Mouse (Mus musculus) erythroblast, embryonic 14.5 days (primary cell): ENCODE measurements around the gene Dip2b. TPM values are rescaled to one million over a fixed set of nuclear protein-coding genes. Genes with fewer than 3 reads are reported as not detected.

Experiments
- H3K27me3 ChIP-seq: 2 replicates; pipeline ENCODE4 v1.6.1; 2012; ENCODE audit warnings: inconsistent platforms; ENCODE audit not compliant: control insufficient read depth
- H3K36me3 ChIP-seq: 2 replicates; pipeline ENCODE4 v1.6.1; 2012; ENCODE audit warnings: mild to moderate bottlenecking, inconsistent platforms; ENCODE audit not compliant: control insufficient read depth
- H3K4me1 ChIP-seq: 2 replicates; pipeline ENCODE4 v1.6.1; 2012; ENCODE audit warnings: inconsistent platforms; ENCODE audit not compliant: control insufficient read depth
- H3K4me3 ChIP-seq: replicated peaks from 2 replicates; pipeline ENCODE3; 2012; ENCODE audit warnings: moderate library complexity, mild to moderate bottlenecking, inconsistent platforms
- H3K9me3 ChIP-seq: 2 replicates; pipeline ENCODE4 v1.6.1; 2012; ENCODE audit warnings: low read length, inconsistent platforms, mixed read lengths; ENCODE audit not compliant: control insufficient read depth
- GATA1 ChIP-seq: IDR thresholded peaks from 2 replicates; pipeline ENCODE4 v1.6.1; 2012; ENCODE audit warnings: low read length, inconsistent platforms, mixed read lengths
- TAL1 ChIP-seq: IDR thresholded peaks from 3 replicates; pipeline ENCODE4 v1.6.1; 2012; ENCODE audit warnings: low read length, inconsistent platforms, mixed read lengths
- polyA plus RNA-seq: library from polyadenylated mRNA; stranded (reverse); fragments of >175 nt; gene quantifications from 2 replicates; pipeline ENCODE4 v1.2.3, GENCODE M21; 2012

Dip2b gene
- polyA plus RNA-seq, 1 experiment, result 0.03 TPM

DNA sequence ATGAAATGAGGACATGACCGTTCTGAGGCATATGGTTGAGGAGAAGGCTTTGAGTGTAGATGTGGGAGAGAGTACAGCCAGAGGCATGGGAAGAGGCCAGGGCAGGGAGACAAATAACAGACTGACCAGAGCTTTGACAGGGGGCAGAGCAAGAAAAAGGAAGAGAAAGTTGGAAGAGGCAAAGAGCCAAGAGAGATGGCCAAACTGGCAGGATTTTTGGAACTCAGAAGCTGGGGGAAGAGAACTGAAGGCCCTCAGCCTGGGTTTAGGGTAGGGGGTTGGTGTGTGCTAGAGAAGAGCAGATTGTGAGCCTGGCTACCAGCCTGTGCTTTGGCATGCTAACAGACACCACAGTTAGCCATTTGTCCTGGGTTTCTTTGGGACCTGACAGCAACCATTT, 187.4 kb downstream of the Dip2b start:
- Histone ChIP-seq H3K27me3 (no peaks in the 10 kb centered on the region), H3K4me3 (peak overlapping the region; percentile 95), H3K36me3 (peaks cover 34% of the 10 kb centered on the region), H3K4me1 (peaks cover 48% of the 10 kb centered on the region), H3K9me3 (peaks cover 6% of the 10 kb centered on the region; the same call in 1 of the 2 replicates)
- TF ChIP-seq GATA1 (no peak), TAL1 (no peak)

- H3K4me1 ChIP-seq, result peaks cover 60% of the 10 kb centered on the region
These were observed 188.7 kb downstream of the Dip2b start for GRCm38 (mm10) chr15:100227031-100227662.

DNA sequence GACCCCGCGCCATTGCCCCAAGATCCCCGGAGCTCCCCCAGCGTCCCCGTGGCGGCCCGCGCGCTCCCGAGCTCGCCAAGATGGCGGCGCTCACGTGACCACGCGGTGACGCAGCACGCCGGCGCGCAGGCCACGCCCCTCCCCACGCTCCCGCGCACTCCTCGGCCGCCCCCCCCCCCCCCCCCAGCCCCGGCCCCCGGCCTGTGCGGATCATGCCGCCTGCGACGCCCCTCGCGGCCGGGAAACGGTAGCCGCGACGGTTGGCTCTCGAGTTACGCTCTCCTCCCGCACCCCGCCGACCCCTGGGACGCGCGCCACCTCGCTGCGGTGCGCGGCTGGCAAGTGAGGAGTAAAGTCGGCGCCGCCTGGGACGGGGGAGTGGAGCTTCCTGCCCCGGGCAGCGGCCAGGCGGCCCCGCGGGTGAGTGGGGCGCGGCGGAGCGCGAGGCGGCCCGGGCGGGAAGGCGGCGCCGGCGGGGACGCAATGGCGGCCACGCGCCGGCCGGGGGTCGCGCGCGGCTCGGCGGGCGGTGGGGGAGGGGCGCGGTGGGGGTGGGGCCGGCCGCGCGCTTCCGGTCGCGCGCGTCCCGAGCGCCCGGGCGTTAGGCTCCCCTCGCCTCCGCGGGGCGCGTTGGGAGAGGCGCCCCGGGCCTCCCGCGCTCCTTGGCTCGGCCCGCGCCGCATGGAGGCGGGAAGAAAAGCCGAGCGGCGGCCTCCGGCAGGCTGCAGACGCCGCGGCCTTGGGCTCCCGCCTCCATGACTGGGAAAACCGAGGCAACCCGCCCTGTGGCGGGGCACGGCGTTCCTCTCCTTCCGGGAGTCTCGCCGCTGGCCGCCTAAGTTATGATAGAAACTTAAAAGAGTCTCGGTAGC, 189.4 kb downstream of the Dip2b start, which contains the start of gene Atf1:
Gene Atf1 (plus strand): TSS at position 157 of the 872 bp plus-strand sequence.
- TF ChIP-seq GATA1 (no peak), TAL1 (no peak)
- Histone ChIP-seq H3K4me1 (peaks cover 65% of the 10 kb centered on the region), H3K27me3 (no peaks in the 10 kb centered on the region), H3K9me3 (peaks cover 4% of the 10 kb centered on the region; the same call in 1 of the 2 replicates), H3K4me3 (peak within 1 kb of the TSS; percentile 95), H3K36me3 (peaks cover 48% of the 10 kb centered on the region)

More at GRCm38 (mm10) chr15:100227031-100227662, 188.7 kb downstream of the Dip2b start:
- peaks cover 41% of the 10 kb centered on the region for H3K36me3 ChIP-seq
- peaks cover 6% of the 10 kb centered on the region; the same call in 1 of the 2 replicates for H3K9me3 ChIP-seq
- H3K27me3 ChIP-seq, result no peaks in the 10 kb centered on the region
- H3K4me3 ChIP-seq, result peak overlapping the region; percentile 95
- no peak for TF ChIP-seq TAL1
- TF ChIP-seq GATA1, result peak; percentile 54

DNA sequence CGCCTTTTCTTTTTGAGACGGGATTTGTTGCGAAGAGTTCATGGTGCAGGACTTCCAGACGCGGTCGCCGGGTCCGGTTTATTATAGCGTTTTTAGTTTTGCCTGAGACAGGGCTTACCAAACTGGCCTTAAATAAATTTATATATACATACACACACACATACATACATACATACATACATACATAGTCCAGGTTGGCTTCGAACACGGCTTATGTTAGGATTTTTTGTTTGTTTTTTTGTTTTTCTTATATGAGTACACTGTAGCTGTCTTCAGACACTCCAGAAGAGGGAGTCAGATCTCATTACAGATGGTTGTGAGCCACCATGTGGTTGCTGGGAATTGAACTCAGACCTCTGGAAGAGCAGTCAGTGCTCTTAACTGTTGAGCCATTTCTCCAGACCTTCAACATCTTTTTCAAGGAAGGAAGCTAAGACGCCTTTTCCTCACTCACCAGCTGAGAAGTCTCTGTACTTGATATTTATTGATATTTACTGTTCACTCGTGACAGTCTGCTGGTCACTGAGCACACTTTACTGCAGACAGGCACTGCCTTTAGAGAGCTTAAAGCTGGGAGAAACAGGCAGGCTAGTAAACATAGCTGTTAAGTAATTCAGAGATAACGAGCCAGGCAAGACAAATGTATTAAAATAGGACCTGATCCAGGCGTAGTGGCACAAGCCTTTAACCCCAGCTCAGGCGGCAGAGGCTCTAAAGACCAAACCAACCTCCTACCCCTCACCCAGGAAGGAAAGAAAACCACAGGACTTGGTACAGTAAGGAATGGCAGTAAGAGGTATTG, 190.3 kb downstream of the Dip2b start:
- Histone ChIP-seq H3K4me1 (peaks cover 71% of the 10 kb centered on the region), H3K36me3 (peaks cover 57% of the 10 kb centered on the region), H3K27me3 (no peaks in the 10 kb centered on the region), H3K9me3 (no peaks in the 10 kb centered on the region), H3K4me3 (peak overlapping the region; percentile 95)
- TF ChIP-seq TAL1 (no peak), GATA1 (no peak)

DNA sequence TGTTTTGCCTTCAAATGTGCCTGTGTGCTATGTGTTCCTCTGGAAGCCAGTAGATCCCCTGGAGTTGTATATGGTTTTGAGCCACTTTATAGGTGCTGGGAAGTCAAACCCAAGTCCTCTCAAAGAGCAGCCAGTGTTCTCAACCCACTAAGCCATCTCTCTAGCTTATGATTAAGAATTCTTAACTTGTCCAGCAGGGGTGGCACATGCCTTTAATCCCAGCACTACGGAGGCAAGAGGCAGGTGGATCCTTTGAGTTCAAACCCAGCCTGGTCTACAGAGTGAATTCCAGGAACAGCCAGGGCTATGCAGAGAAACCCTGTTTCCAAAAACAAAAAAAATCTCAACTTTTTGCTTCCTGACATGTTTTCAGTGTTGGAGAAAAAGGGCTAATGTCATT, 192.2 kb downstream of the Dip2b start:
- TF ChIP-seq GATA1 (no peak), TAL1 (no peak)
- Histone ChIP-seq H3K4me3 (no peak overlapping the region), H3K27me3 (no peaks in the 10 kb centered on the region), H3K36me3 (peaks cover 65% of the 10 kb centered on the region), H3K9me3 (peaks cover 4% of the 10 kb centered on the region; the same call in 1 of the 2 replicates), H3K4me1 (peaks cover 77% of the 10 kb centered on the region)

GRCm38 (mm10) chr15:100231616-100232525, 193.4 kb downstream of the Dip2b start:
- H3K4me1 ChIP-seq, result peaks cover 71% of the 10 kb centered on the region
- no peak overlapping the region for H3K4me3 ChIP-seq

DNA sequence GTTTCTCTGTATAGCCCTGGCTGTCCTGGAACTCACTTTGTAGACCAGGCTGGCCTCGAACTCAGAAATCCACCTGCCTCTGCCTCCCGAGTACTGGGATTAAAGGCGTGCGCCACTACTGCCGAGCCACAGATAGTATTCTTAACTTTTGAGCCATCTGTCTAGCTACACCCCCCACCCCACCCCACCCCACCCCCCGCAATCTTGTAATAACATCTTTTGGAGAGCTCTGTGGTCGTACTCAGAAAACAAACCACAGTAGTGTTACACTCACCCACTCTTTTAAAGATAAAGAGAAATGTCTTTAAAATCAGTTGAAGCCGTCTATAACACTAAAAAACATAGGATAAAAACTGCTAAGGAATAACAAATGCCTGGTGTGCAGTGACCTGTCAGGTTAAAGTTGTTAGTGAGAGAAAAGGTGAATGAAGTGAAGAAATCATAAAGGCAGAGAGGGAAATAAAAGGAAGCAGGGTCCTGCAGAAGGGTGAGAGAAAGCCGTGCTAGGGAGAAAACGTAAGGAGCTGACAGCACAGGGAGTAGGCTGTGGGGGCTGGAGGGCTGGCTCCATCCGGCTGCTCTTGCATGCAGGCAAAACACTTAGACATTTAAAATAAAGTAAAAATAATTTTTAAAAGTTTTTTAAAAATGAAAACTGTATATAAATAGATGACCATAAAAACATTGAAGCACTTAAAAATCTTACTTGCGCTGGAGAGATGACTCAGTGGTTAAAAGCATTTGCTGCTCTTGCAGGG, 196.9 kb downstream of the Dip2b start:
- H3K9me3 ChIP-seq, result peaks cover 4% of the 10 kb centered on the region; the same call in 1 of the 2 replicates
- no peaks in the 10 kb centered on the region for H3K27me3 ChIP-seq

More at GRCm38 (mm10) chr15:100231616-100232525, 193.4 kb downstream of the Dip2b start:
- H3K27me3 ChIP-seq, result no peaks in the 10 kb centered on the region
- peaks cover 4% of the 10 kb centered on the region; the same call in 1 of the 2 replicates for H3K9me3 ChIP-seq
- peaks cover 72% of the 10 kb centered on the region for H3K36me3 ChIP-seq
- TF ChIP-seq GATA1 (no peak), TAL1 (no peak)

More for the DNA sequence above, 196.9 kb downstream of the Dip2b start:
- Histone ChIP-seq H3K4me3 (no peak overlapping the region), H3K36me3 (peaks cover 94% of the 10 kb centered on the region), H3K4me1 (peaks cover 52% of the 10 kb centered on the region)
- TF ChIP-seq GATA1 (no peak), TAL1 (no peak)
